Mouse (Mus musculus) urinary bladder, postnatal 10 days (tissue): ENCODE data around the gene Blnk.
A peak's percentile ranks its signal among the peaks of the same experiment; 100 is the strongest.

Experiments
- DNase-seq: peaks from one replicate; pipeline ENCODE4 v3.0.0; 2022; ENCODE audit warnings: low spot score

Gene Blnk

DNA sequence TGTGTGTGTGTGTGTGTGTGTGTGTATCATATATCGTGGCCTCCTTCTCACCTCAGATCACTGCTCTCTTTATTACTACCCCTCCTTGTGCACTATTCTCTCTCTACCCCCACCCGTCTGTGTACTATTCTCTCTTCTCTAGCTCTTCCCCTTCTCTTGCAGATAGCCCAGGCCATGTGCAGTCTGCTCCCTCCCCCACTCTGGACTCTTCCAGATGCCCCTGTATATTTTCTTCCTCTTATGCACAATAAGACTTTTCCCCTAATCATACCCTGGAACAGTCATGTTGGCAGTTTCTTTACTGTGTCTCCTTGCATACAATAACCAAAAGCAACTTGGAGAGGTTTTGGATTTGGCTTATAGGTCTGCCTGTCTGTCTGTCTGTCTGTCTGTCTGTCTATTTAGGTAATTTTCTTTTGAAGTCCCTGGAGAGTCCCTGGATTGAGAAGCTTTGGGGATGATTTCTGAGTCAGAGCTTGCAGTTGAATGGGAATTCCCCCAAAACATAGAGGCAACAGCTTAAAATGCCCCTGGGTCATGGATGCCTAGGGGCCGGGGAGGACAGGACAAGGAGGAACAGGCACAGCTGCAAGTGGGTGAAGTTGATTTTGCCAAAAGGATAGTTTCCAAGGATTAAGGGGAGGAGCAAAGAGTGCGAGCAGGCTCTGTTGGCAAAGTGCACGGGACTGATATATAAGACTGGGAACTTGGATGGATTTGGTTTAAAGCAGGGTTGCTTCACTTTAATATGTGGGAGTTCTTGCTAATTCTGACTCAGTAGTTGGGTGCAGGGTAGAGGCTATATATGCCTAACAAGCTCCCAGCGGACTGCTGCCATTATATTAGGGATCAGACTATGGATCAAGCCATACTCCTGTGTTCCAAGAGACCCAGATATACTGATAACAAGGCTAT, 29.1 kb downstream of the Blnk start:
- DNase-seq, result no peak

DNA sequence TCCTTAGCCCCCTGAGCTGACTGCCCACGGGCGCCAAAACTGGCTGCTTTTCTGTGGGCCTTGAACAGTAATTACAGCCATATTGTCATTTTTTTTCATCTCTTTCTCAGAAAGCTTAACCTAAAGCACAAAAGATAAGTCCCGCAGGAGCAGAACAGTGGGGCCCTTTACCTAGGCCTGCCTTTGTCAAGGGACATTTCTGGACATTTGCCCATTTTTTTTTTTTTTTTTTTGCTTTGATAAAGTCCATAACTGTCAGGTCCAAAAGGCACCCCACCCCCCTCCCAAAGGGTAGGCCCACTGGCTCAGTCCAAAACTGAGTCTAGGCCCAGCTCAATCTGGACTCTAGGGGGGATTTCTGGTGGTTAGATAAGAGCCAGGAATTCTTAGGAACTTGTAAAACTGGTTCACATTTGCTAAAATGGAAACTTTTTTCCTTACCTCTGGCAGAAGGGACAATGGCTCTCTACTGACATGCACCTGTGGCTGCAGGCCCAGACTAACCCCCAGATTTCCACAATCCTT, 29.9 kb downstream of the Blnk start:
- DNase-seq, result no peak

DNA sequence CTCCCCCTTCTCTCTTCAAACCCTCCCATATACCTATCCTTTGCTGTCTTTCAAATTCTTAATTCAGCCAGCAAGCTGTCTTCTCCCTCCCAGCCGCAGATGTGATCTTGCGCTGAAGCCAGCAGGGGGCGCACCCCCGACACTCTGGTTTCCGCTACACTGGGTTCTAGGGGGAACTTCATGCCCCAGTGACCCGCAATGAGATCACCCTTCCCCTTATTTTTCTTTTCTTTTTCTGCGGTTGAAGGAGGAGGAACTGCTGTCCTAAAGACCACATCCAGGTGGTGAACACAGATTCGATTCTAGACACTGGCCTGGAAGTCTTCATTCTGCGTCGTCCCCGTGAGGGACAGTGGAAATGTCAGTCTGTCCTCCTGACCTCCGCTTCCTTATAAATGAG, 31.3 kb downstream of the Blnk start:
- DNase-seq, result no peak

DNA sequence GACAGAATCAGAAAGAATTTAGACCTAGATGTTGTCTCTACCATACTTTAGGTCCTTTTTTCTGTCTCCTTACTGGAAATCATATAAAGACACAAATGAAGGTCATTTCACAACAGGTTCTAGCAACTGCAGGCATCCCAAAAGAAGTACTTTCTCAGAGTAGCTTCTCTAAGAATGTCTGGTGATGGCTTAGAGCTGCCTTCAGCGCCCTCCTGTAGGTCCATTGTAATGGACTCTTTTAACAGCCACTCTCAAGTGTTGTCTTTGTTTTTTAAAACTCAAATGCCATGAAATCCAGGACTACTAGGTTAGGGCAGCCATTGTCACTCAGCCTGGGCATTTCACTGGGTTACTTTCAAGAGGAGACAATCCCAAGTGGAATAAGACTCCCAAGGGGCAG, 35.4 kb downstream of the Blnk start:
- no peak for DNase-seq

DNA sequence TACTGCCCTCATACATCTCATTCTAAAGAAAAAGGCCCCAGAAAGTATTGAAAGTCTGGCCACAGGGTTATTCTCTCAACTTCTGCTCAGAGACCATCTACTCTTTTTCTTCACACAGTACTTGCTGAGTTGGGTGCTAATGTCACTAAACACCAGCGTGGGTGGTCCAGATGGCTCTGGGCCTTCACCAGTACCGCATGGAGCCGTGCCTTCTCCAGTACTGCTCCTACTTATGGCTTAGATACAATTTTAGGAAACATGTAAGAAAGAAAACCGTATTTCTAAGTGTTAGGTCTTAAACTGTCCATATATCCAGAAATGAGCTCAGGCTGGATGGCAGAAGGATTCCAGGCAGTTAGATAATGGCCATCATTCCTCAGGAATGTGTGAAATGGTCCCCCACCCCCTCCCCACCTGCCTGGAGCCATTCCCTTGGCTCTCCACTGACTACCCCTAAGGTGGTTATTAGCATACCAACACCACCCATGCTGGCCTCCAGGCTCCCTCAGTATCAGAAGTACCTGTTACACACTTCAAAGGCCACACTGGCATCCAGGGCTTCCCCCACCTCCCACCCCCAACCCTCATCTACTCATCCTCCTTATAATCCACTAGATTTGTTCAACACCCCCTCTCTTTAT, 47.3 kb downstream of the Blnk start:
- DNase-seq, result no peak

DNA sequence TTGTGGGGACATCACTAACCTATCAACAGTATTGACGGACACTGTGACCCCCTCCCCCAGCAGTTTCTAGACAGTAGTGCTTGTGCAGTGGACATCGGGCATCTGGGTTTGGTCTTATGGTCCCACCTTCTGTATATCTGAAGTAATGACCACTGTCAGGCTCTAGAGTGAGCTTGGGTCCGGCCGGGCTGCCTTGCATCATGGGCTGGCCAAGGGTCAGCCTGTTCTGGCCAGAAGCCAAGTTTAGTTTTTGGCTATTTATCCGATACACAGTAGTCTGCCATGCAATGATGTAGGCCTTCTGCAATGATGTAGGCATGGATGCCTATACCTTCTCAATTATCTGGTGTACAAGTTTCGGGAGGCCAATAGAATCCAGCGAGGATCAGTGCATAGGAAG, 50.8 kb downstream of the Blnk start:
- no peak for DNase-seq

DNA sequence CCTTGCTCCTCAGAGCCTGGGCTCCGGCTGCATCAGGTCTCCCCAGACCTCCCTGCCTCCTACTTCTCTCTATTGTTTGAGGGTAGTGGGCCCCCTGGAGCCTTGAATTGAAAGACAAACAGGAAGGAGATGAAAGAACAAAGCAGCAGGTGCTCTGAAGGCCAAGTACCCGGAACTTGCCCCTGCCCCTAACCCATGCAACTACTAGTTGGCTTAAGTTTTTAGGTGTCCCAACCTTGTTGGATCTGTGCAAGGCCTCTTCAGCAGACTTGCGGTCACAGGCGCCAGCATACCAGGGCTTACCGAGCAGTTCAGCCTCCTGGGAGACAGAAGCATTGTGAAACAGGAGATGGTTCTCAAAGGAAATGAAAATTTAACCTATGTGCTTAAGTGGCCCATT, 58.3 kb downstream of the Blnk start:
- no peak for DNase-seq

DNA sequence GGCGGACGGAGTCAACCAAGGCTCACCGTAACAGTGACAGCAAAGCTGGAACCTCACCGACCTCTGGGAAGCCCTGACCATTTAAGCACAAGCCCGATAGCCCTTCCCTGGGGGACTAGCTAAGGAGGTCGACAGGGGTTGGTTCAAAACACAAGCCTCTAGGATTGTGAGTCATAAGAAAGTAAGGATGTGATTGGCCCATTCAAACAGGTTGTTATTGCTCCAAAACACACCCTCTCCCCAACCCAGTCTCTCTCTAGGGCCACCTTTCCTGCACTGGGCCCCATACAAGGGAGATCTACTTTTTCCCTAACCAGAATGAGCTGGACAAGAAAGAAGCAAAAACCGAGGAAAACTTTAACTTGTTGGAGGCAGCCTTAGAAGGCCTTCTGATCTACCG, 59.0 kb downstream of the Blnk start:
- DNase-seq, result no peak

DNA sequence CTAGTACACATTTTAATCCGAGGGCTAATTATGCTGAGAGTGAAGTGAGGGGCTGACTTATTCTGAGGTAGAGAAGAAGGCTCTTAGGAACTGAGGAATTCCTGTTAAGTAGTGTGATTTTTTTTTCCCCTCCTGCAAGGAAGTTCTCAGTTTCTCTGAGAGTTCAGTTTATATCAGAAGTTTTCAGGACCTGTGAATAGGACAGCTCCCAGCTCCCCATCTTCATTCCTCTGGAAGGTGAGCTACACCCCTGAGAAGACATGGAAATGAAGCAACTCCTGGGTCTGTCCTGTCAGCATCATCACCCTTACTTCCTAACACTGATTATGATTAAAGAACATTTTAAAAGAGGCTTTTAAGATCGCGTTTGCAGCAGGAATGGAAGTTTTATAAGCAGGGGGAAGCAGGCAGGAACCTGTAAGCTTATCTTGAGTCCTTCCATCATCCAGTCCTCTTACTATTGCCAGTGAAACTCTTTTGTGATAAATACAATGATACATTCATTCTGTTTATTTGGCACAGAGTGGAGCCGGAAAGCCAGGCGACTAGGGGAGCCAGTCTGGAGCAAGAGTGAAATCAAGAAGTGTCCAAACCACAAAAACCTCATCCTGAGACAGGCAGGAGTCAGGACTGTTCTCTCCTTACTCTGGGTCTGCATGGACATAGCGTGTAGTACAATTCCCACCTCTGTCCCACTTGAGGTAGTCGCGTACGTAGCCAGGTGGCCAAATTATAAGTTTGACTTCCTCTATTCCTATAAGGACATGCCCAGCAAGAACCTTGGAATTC, 62.6 kb downstream of the Blnk start:
- DNase-seq, result no peak

DNA sequence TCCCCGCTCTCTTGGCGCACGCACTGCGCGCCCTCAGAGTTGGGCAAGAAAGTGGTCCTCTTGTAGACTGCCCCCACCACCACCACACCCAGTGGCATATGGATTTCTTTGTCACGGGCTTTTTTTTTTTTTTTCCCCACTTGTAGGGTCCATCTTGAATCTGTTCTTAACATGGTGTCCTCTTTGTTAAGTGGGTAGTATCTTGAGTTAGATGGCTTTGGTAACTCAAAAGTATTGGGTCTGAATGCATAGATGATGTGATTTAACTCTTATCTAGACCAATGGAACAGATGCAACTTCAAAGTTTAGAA, 99.0 kb downstream of the Blnk start:
- DNase-seq, result no peak

DNA sequence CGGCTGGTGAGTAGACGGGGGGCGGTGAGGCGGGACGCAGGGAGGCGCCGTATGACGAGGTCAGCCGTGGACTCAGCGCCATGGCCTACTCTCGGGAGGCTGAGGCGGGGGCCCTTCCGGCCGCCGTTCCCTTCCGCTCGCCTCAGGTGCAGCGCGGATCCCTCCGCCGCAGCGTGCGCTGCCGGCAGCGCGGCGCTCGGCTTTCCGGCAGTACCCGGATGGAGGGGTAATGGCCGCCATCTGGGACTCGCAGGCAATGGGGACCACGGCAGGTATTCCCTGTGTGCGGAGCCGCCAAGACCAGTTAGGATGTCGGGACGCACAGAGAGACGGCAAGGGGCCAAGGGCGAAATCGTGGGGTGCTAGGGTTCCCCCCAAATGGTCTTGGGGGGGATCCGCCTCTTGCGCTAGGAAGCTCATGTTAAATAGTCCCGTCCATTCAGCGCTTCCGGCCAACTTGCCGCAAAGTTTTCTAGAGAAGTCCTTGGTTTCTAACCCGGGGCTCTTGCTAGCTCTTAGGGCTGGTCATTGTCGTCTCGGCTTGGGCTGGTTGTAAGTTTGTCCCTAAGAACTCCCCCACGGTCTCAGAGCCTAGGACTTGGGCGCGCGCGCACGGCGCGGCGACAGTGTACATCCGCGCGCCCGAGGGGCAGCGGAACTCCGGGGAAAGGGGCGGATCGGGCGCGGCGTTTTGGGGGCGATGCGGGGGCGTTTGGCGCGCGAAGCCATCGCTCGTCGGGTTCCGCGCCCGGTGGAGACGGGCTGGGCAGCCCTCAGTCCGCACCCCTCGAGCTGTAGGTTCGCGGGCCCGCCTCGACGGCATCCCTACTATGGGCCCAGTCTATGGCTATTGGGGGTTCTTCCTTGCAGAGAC, 99.6 kb downstream of the Blnk start, which contains the start of gene Zfp518a:
Gene Zfp518a (plus strand): TSS at position 187 of the 874 bp plus-strand sequence.
- DNase-seq, result peak; percentile 36

DNA sequence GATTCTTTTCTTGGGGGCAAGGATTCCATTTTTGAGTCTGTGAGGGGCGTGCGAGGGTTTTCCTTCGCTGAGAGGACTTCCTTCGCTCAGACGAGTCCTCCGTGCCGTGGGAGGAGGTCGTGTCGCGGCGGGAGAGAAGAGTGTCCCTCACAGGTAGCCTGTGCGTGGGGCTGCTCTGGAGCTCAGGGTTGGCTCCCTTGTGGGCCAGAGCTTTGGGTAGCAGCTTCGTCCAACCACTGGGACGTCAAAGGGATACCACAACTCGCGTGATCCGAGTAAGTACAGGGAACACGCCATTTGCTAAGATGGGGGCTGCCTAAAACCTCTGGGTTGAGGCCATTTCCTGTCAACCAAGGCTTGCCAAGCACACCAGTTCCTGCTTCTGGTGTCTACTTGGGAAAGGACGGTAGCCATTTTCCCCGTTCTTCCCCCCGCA, 100.2 kb downstream of the Blnk start:
- no peak for DNase-seq

DNA sequence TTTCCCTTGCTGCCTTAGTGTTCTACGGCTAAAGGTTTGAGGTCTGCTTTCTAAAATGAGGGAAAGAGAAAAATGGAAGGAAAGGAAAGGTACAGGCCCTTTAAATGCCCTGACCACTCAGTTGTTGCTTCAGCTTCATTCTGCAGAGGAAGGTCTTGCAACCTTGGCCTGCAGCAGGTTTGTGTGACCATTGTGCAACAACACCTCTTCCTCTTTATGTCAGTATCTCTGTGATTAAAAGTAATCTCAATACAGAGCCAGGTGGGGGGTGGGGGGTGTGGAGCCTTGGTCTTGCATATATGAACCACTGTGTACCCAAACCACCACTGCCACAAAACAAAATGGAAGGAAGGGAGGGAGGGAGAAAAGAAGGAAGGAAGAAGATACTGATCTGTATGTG, 105.4 kb downstream of the Blnk start:
- DNase-seq, result no peak

DNA sequence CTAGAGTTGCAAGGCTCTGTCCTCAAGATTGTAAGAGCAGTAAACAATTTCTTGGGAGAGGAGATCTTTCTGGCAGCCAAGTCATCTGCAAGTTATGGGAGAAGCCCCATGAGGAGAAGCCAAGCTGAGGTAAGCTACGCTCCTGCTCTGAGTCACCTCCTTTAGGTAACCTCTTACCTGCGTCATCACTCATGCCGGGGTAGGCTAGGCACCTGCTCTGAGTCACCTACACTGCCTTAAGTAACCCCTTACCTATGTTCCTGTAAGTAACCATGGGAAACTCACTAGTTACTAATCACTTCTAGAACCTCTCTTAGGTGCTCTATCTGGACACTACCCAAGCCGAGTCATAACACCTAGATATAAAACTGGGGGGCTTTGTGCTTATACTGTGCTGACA, 112.6 kb downstream of the Blnk start:
- DNase-seq, result no peak
